Mouse (Mus musculus) hindbrain, postnatal 0 days (tissue): ENCODE measurements around the gene Nr2c2ap. TPM values are rescaled to one million over a fixed set of nuclear protein-coding genes. Genes with fewer than 3 reads are reported as not detected.

Experiments used
- ATAC-seq: fragments of 200-750 bp; cut with Nextera tagmentation; 2 replicates; pipeline ENCODE4 v1.8.0; 2017; ENCODE audit warnings: mild to moderate bottlenecking, moderate TSS enrichment, moderate library complexity
- DNase-seq: peaks from one replicate; pipeline ENCODE4 v3.0.0-alpha.2; 2015; ENCODE audit warnings: low spot score
- H3K27ac ChIP-seq: fragments of 300-500 bp; sonication (generic); 2 replicates; pipeline ENCODE4 v1.5.1; 2014; ENCODE audit warnings: mild to moderate bottlenecking
- H3K27me3 ChIP-seq: fragments of 300-500 bp; sonication (generic); 2 replicates; pipeline ENCODE4 v1.6.1; 2014; ENCODE audit warnings: low read length, mixed read lengths; ENCODE audit not compliant: insufficient read depth
- H3K36me3 ChIP-seq: fragments of 300-500 bp; sonication (generic); 2 replicates; pipeline ENCODE4 v1.6.1; 2014; ENCODE audit warnings: low read length, mixed read lengths; ENCODE audit not compliant: insufficient read depth
- H3K4me1 ChIP-seq: fragments of 300-500 bp; sonication (generic); 2 replicates; pipeline ENCODE4 v1.6.1; 2014; ENCODE audit warnings: antibody characterized with exemption, low read length, mixed read lengths; ENCODE audit not compliant: insufficient read depth
- H3K4me2 ChIP-seq: fragments of 300-500 bp; sonication (generic); 2 replicates; pipeline ENCODE4 v1.6.1; 2014; ENCODE audit warnings: low read depth, mild to moderate bottlenecking, low read length, moderate library complexity, mixed read lengths
- H3K4me3 ChIP-seq: fragments of 300-500 bp; sonication (generic); 2 replicates; pipeline ENCODE4 v1.5.1; 2014; ENCODE audit warnings: low read length
- H3K9ac ChIP-seq: fragments of 300-500 bp; sonication (generic); replicated peaks from 2 replicates; pipeline ENCODE4 v1.6.1; 2014; ENCODE audit warnings: mild to moderate bottlenecking, low read length, moderate library complexity, mixed read lengths
- H3K9me3 ChIP-seq: fragments of 300-500 bp; sonication (generic); 2 replicates; pipeline ENCODE4 v1.6.1; 2016; ENCODE audit warnings: low read length, mixed read lengths
- CTCF ChIP-seq: IDR thresholded peaks from 2 replicates; pipeline ENCODE4 v1.5.1; 2016; ENCODE audit warnings: antibody characterized with exemption, control low read depth, low read depth
- WGBS: fragments of 180-500 bp; shearing (Covaris S2); extraction: QIAGEN DNeasy Blood & Tissue Kit; methylation state at CpG from one replicate; pipeline ENCODE4 v1.1.7; 2014; 5-methylcytosine and 5-hydroxymethylcytosine counted together
- polyA plus RNA-seq: library from polyadenylated mRNA; unstranded; fragments of >200 nt; fragmentation: Nextera tagmentation; extraction: Ambion mirVana; gene quantifications from 2 replicates; pipeline ENCODE4 v1.2.1, GENCODE M21; 2015
- total RNA-seq: library from RNA; depleted of rRNA; stranded (reverse); fragments of >200 nt; gene quantifications from 2 replicates; pipeline ENCODE4 v1.2.3, GENCODE M21; 2014

Nr2c2ap gene
- total and polyA plus RNA-seq, 2 experiments from 2014 or later, result 9.4 to 48.5 TPM

GRCm38 (mm10) chr8:70147678-70148607 is 16.8 kb downstream of the Nr2c2ap start:
- Histone ChIP-seq H3K4me1 (no peaks in the 10 kb centered on the region), H3K9ac (no peak overlapping the region), H3K27ac (no peak overlapping the region), H3K4me2 (no peak overlapping the region), H3K36me3 (peaks cover 15% of the 10 kb centered on the region), H3K27me3 (no peaks in the 10 kb centered on the region), H3K4me3 (no peak overlapping the region), H3K9me3 (no peaks in the 10 kb centered on the region)
- DNase-seq (no peak), ATAC-seq (no peak)
- no peak for TF ChIP-seq CTCF
- 87% methylated on average over 7 of the region's 7 CpGs for WGBS

GRCm38 (mm10) chr8:70150158-70150557 is 19.0 kb downstream of the Nr2c2ap start:
- no peak overlapping the region for H3K4me3 ChIP-seq
- no peak overlapping the region for H3K4me2 ChIP-seq
- H3K27ac ChIP-seq, result no peak overlapping the region
- H3K27me3 ChIP-seq, result no peaks in the 10 kb centered on the region
- no peak overlapping the region for H3K9ac ChIP-seq
- H3K9me3 ChIP-seq, result no peaks in the 10 kb centered on the region
- H3K4me1 ChIP-seq, result no peaks in the 10 kb centered on the region
- ATAC-seq (no peak), DNase-seq (no peak)
- no peak for TF ChIP-seq CTCF
- H3K36me3 ChIP-seq, result peaks cover 6% of the 10 kb centered on the region
- 20% methylated on average over 13 of the region's 13 CpGs for WGBS

GRCm38 (mm10) chr8:70152537-70153257 is 21.6 kb downstream of the Nr2c2ap start:
- H3K36me3 ChIP-seq, result no peaks in the 10 kb centered on the region
- no peak overlapping the region for H3K9ac ChIP-seq
- WGBS, result 16% methylated on average over 22 of the region's 22 CpGs

GRCm38 (mm10) chr8:70157240-70157800 is 26.2 kb downstream of the Nr2c2ap start:
- Histone ChIP-seq H3K9me3 (no peaks in the 10 kb centered on the region), H3K27ac (no peak overlapping the region), H3K4me2 (no peak overlapping the region), H3K4me3 (no peak overlapping the region), H3K36me3 (no peaks in the 10 kb centered on the region), H3K9ac (no peak overlapping the region), H3K4me1 (no peaks in the 10 kb centered on the region), H3K27me3 (no peaks in the 10 kb centered on the region)
- DNase-seq, result no peak
- no peak for ATAC-seq
- 96% methylated on average over 1 of the region's 1 CpGs for WGBS
- TF ChIP-seq CTCF, result no peak

More at GRCm38 (mm10) chr8:70152537-70153257, 21.6 kb downstream of the Nr2c2ap start:
- peak overlapping the region; percentile 42 for H3K4me2 ChIP-seq
- H3K4me3 ChIP-seq, result no peak overlapping the region
- H3K27ac ChIP-seq, result no peak overlapping the region
- H3K9me3 ChIP-seq, result no peaks in the 10 kb centered on the region
- H3K4me1 ChIP-seq, result no peaks in the 10 kb centered on the region
- peak; percentile 90 for ATAC-seq
- no peaks in the 10 kb centered on the region for H3K27me3 ChIP-seq
- peak; percentile 84 for DNase-seq
- TF ChIP-seq CTCF, result no peak

- peak overlapping the region; percentile 80 for H3K4me2 ChIP-seq
- DNase-seq (peak; percentile 89), ATAC-seq (peak; percentile 94)
- peak overlapping the region; percentile 32; the same call in 1 of the 2 replicates for H3K27ac ChIP-seq
- WGBS, result 14% methylated on average over 39 of the region's 40 CpGs
- peak overlapping the region; percentile 59 for H3K9ac ChIP-seq
- H3K4me3 ChIP-seq, result peak overlapping the region; percentile 49
- H3K4me1 ChIP-seq, result no peaks in the 10 kb centered on the region
- no peaks in the 10 kb centered on the region for H3K9me3 ChIP-seq
- H3K36me3 ChIP-seq, result no peaks in the 10 kb centered on the region
- peak; percentile 11; the same call in 1 of the 2 replicates for TF ChIP-seq CTCF
- no peaks in the 10 kb centered on the region for H3K27me3 ChIP-seq
These were observed 27.1 kb downstream of the Nr2c2ap start for GRCm38 (mm10) chr8:70158069-70158853.

GRCm38 (mm10) chr8:70159211-70159610 is 28.1 kb downstream of the Nr2c2ap start:
- 87% methylated on average over 4 of the region's 4 CpGs for WGBS
- Histone ChIP-seq H3K4me2 (peak overlapping the region; percentile 80; the same call in 1 of the 2 replicates), H3K9me3 (no peaks in the 10 kb centered on the region), H3K27me3 (no peaks in the 10 kb centered on the region), H3K27ac (no peak overlapping the region), H3K4me3 (no peak overlapping the region), H3K36me3 (no peaks in the 10 kb centered on the region), H3K4me1 (no peaks in the 10 kb centered on the region), H3K9ac (no peak overlapping the region)
- DNase-seq (no peak), ATAC-seq (no peak)
- no peak for TF ChIP-seq CTCF
